Mouse (Mus musculus): ENCODE results near the gene Tex19.1. TPM values are rescaled to one million over a fixed set of nuclear protein-coding genes. Genes with fewer than 3 reads are reported as not detected.

Gene Tex19.1
- total and polyA plus RNA-seq, 3 experiments: 0.10 to 0.19 TPM; not detected in 1

DNA sequence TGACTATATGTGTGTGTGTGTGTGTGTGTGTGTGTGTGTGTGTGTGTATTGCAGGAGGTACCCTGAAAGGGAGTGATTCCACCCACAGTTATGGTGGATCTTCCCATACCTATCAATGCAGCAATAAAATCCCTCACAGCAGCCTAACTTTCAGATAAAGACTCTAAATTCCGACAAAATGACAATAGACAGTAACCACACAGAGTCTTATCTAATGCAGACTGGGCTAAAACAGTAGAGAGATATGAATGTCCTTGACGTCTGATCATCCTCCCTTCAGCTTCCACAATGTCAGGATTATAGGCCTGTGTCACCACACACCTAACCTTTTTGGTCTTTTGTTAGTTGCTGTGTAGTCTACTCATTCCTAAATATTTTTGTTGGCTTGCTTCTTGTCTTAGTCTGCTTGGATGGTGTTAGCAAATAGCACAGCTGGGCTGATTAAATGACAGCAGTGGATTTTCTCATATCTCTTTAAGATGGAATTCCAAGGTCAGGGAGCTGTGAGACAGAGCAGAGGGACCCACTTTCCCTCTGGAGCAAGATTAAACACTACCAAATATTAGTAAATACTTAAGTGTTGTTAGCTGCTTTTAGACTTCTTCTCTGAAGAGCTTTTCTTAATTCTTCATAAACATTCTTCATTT, 23.8 kb upstream of the Tex19.1 start (continued):
- TF ChIP-seq EP300 (IDR thresholded peaks at IDR 0.05; ENCODE audit: low read depth in 1 of 2, low read length in 2 of 2): peak; percentile 89 to 94
- TF ChIP-seq CTCF (IDR thresholded peaks at IDR 0.05 in 2 of 3, conservative IDR thresholded peaks at IDR 0.05 in 1 of 3; ENCODE audit: control insufficient read depth in 1 of 3, insufficient read depth in 1 of 3, low read depth in 2 of 3, low read length in 3 of 3, poor library complexity in 1 of 3, severe bottlenecking in 1 of 3): no peak
- TF ChIP-seq TBP (IDR thresholded peaks at IDR 0.05; ENCODE audit: low read depth, low read length): no peak

DNA sequence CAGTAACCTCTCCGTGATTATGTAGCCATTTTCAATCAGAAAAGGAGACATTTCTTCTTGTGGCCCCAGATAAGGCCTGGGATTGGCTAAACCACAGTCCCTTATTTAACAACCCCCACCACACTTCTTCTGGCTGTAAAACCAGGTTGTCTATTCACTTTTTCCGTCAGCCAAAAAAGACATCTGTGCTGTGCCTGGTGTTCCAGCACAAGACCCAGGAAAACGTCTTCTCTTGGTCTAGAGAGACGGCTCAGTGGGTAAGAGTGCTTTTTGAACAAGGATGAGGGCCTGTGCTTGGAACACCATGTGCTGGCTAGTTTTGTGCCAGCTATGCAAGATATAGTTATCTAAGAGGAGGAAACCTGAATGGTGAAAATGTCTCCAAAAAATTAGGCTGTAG, 22.5 kb upstream of the Tex19.1 start:
- H3K9ac ChIP-seq (ENCODE audit: control insufficient read depth, low read depth, low read length, poor library complexity, severe bottlenecking): no peak overlapping the region
- peaks cover 17 to 32% of the 10 kb centered on the region in 2 experiments for H3K4me1 ChIP-seq (ENCODE audit: control insufficient read depth in 1 of 2, insufficient read depth in 2 of 2, low read length in 2 of 2)
- H3K4me3 ChIP-seq (ENCODE audit: control insufficient read depth in 1 of 2, insufficient read depth in 1 of 2, low read depth in 2 of 2, low read length in 2 of 2): no peak overlapping the region
- DNase-seq (ENCODE audit: low read depth, low spot score): no peak
- no peak overlapping the region for H3K27ac ChIP-seq (ENCODE audit: control insufficient read depth, low read depth, low read length)
- H3K27me3 ChIP-seq (ENCODE audit: control insufficient read depth in 1 of 2, insufficient read depth in 2 of 2, low read length in 2 of 2): no peaks in the 10 kb centered on the region
- H3K9me3 ChIP-seq (replicated peaks; ENCODE audit: insufficient read depth, low read length): no peaks in the 10 kb centered on the region
- H3K36me3 ChIP-seq (ENCODE audit: control insufficient read depth in 1 of 2, insufficient read depth in 2 of 2, low read length in 2 of 2): peaks cover 0 to 33% of the 10 kb centered on the region in 2 experiments; a peak in 2 of 4 replicates
- no peak for TF ChIP-seq MYC (IDR thresholded peaks at IDR 0.05; ENCODE audit: low read depth, low read length)
- TF ChIP-seq RCOR1 (IDR thresholded peaks at IDR 0.05; ENCODE audit: low read depth, low read length): 0 out of 2 replicates have a peak, but pooled peaks have one; percentile 31
- no peaks in the 10 kb centered on the region for H3K79me2 ChIP-seq (ENCODE audit: control insufficient read depth, insufficient read depth, low read length, poor library complexity)

DNA sequence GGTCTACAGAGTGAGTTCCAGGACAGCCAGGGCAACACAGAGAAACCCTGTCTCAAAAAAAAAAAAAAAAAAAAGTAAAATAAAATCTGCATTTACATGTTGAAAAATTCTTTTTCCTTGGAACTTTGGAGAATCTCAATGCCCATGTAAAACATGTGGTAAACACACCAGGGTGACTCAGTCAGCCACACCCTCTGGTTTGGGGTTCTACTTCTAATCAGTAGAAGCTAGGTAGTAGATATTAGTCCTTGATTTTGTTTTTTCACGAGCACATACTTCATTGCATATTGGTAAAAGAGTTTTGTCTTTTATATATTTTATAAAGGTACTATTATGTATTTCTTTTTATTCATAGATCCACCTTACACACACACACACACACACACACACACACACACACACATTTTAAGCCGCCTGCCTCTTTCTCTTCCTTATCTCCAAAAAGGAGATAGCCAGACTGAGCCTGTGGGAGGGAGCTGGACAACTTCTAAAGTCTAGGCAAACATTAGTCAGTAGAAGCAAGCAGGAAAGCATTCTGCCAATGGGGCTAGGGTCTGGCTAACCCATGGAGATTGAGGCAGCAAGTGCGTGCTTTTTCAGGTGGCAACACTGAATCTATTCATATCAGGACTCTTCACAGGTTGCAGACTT, 20.3 kb upstream of the Tex19.1 start:
- Histone ChIP-seq H3K9ac (ENCODE audit: control insufficient read depth, low read depth, low read length, poor library complexity, severe bottlenecking) (no peak overlapping the region), H3K27me3 (ENCODE audit: control insufficient read depth in 1 of 2, insufficient read depth in 2 of 2, low read length in 2 of 2) (peaks cover 0 to 2% of the 10 kb centered on the region in 2 experiments; a peak in 1 of 4 replicates), H3K9me3 (replicated peaks; ENCODE audit: insufficient read depth, low read length) (no peaks in the 10 kb centered on the region), H3K36me3 (ENCODE audit: control insufficient read depth in 1 of 2, insufficient read depth in 2 of 2, low read length in 2 of 2) (peaks cover 0 to 33% of the 10 kb centered on the region in 2 experiments; a peak in 2 of 4 replicates), H3K79me2 (ENCODE audit: control insufficient read depth, insufficient read depth, low read length, poor library complexity) (no peaks in the 10 kb centered on the region), H3K4me1 (ENCODE audit: control insufficient read depth in 1 of 2, insufficient read depth in 2 of 2, low read length in 2 of 2) (peaks cover 17 to 32% of the 10 kb centered on the region in 2 experiments), H3K4me3 (ENCODE audit: control insufficient read depth in 1 of 2, insufficient read depth in 1 of 2, low read depth in 2 of 2, low read length in 2 of 2) (no peak overlapping the region), H3K27ac (ENCODE audit: control insufficient read depth, low read depth, low read length) (peak overlapping the region; percentile 23)
- DNase-seq (ENCODE audit: low read depth, low spot score): peak; percentile 70
- TF ChIP-seq MAZ (IDR thresholded peaks at IDR 0.05; ENCODE audit: low read depth, low read length) (peak; percentile 34; the same call in 1 of the 2 replicates), HCFC1 (IDR thresholded peaks at IDR 0.05; ENCODE audit: low read depth, low read length) (0 out of 2 replicates have a peak, but pooled peaks have one; percentile 16), ELF1 (IDR thresholded peaks at IDR 0.05; ENCODE audit: low read depth, low read length) (no peak), MEF2A (IDR thresholded peaks at IDR 0.05; ENCODE audit: extremely low read depth, insufficient replicate concordance, low read depth, low read length, poor library complexity, severe bottlenecking) (no peak), KAT2A (conservative IDR thresholded peaks at IDR 0.05; ENCODE audit: low read depth, low read length) (no peak), NRF1 (IDR thresholded peaks at IDR 0.05; ENCODE audit: insufficient read depth, low read depth, low read length, poor library complexity, severe bottlenecking) (no peak), ZC3H11A (IDR thresholded peaks at IDR 0.05; ENCODE audit: low read depth, low read length) (no peak), MAX (IDR thresholded peaks at IDR 0.05; ENCODE audit: low read length) (peak; percentile 8; the same call in 1 of the 2 replicates), SMC3 (IDR thresholded peaks at IDR 0.05; ENCODE audit: low read depth, low read length) (peak; percentile 13; the same call in 1 of the 2 replicates), TBP (IDR thresholded peaks at IDR 0.05; ENCODE audit: low read depth, low read length) (no peak), NELFE (IDR thresholded peaks at IDR 0.05; ENCODE audit: low read depth, low read length) (no peak), MXI1 (IDR thresholded peaks at IDR 0.05; ENCODE audit: low read depth, low read length) (peak; percentile 38; the same call in 1 of the 2 replicates), ZNF384 (IDR thresholded peaks at IDR 0.05; ENCODE audit: low read depth, low read length) (peak; percentile 53), GABPA (IDR thresholded peaks at IDR 0.05; ENCODE audit: low read depth, low read length) (no peak), USF2 (IDR thresholded peaks at IDR 0.05; ENCODE audit: borderline replicate concordance in 1 of 2, insufficient read depth in 1 of 2, low read depth in 1 of 2, low read length in 2 of 2) (no peak), TCF12 (IDR thresholded peaks at IDR 0.05; ENCODE audit: low read depth, low read length) (peak; percentile 56; the same call in 1 of the 2 replicates), JUND (IDR thresholded peaks at IDR 0.05; ENCODE audit: low read depth, low read length) (no peak), BHLHE40 (IDR thresholded peaks at IDR 0.05; ENCODE audit: borderline replicate concordance, low read depth, low read length) (no peak), MAFK (IDR thresholded peaks at IDR 0.05; ENCODE audit: borderline replicate concordance, low read depth, low read length) (0 out of 2 replicates have a peak, but pooled peaks have one; percentile 11), CHD1 (IDR thresholded peaks at IDR 0.05; ENCODE audit: low read depth, low read length) (no peak), POLR2AphosphoS2 (IDR thresholded peaks at IDR 0.05; ENCODE audit: low read length) (no peak), UBTF (IDR thresholded peaks at IDR 0.05; ENCODE audit: borderline replicate concordance, insufficient read depth, low read depth, low read length) (no peak)
